Mouse (Mus musculus): ENCODE data around the gene Fndc8. TPM values are rescaled to one million over a fixed set of nuclear protein-coding genes. Genes with fewer than 3 reads are reported as not detected.
"Not testable (repeated sequence)": the region's sequence is repeated elsewhere in the genome, so short reads cannot be mapped to it uniquely, and the experiment has no call there.

The Fndc8 gene
- total and polyA plus RNA-seq, 3 experiments: 0.08 to 0.36 TPM; not detected in 1

- H3K27ac ChIP-seq (ENCODE audit: insufficient read depth, low read depth); H3K4me2 ChIP-seq (ENCODE audit: insufficient read depth, low read depth, poor library complexity, severe bottlenecking): not testable (repeated sequence)
Observed at GRCm38 (mm10) chr11:82923910-82924309, 32.0 kb downstream of the Fndc8 start.

GRCm38 (mm10) chr11:82928897-82929632, 37.1 kb downstream of the Fndc8 start:
- Histone ChIP-seq H3K4me1 (ENCODE audit: control insufficient read depth in 1 of 2, insufficient read depth in 2 of 2) (no peaks in the 10 kb centered on the region), H3K4me3 (replicated peaks in 1 of 3; ENCODE audit: low read depth in 2 of 3, low read length in 2 of 3, poor library complexity in 1 of 3) (no peak overlapping the region), H3K27ac (ENCODE audit: insufficient read depth, low read depth) (no peak overlapping the region), H3K79me2 (replicated peaks; ENCODE audit: control insufficient read depth, extremely low read depth, insufficient read depth, poor library complexity, severe bottlenecking) (no peaks in the 10 kb centered on the region), H3K27me3 (replicated peaks) (no peaks in the 10 kb centered on the region), H3K4me2 (ENCODE audit: insufficient read depth, low read depth, poor library complexity, severe bottlenecking) (no peak overlapping the region), H3K9me3 (replicated peaks; ENCODE audit: low read length) (peaks cover 40% of the 10 kb centered on the region), H3K36me3 (replicated peaks in 1 of 2; ENCODE audit: control insufficient read depth in 1 of 2, insufficient read depth in 1 of 2, low read length in 1 of 2) (no peaks in the 10 kb centered on the region), H3K9ac (ENCODE audit: insufficient read depth, low read depth) (no peak overlapping the region)
- dilution Hi-C loops (cut with MboI; ENCODE audit: extremely low pct_ligation_motif_present, extremely low pct_unique_long_range_greater_than_20kb, low sequenced_read_pairs) (no loop called here), in situ Hi-C loops (cut with MboI; ENCODE audit: low pct_ligation_motif_present, low pct_unique_long_range_greater_than_20kb, low sequenced_read_pairs) (no loop called here)
- TF ChIP-seq PAX5 (IDR thresholded peaks at IDR 0.05; ENCODE audit: low read length) (no peak), UBTF (IDR thresholded peaks at IDR 0.05; ENCODE audit: low read depth, low read length) (no peak), MXI1 (IDR thresholded peaks at IDR 0.05; ENCODE audit: low read depth, low read length) (no peak), CHD2 (IDR thresholded peaks at IDR 0.05; ENCODE audit: low read length) (no peak), MYC (IDR thresholded peaks at IDR 0.05; ENCODE audit: low read depth, low read length) (no peak), ETS1 (conservative IDR thresholded peaks at IDR 0.05; ENCODE audit: low read depth, low read length) (no peak), SIN3A (IDR thresholded peaks at IDR 0.05; ENCODE audit: low read length) (no peak), USF1 (IDR thresholded peaks at IDR 0.05; ENCODE audit: low read depth, low read length) (no peak), ZKSCAN1 (IDR thresholded peaks at IDR 0.05; ENCODE audit: borderline replicate concordance, low read depth, low read length) (no peak), HCFC1 (IDR thresholded peaks at IDR 0.05; ENCODE audit: low read depth, low read length) (no peak)
- no peak for DNase-seq (ENCODE audit: extremely low read depth)

More at GRCm38 (mm10) chr11:82923910-82924309, 32.0 kb downstream of the Fndc8 start:
- DNase-seq (ENCODE audit: extremely low read depth); dilution Hi-C loops (cut with MboI; ENCODE audit: extremely low pct_ligation_motif_present, extremely low pct_unique_long_range_greater_than_20kb, low sequenced_read_pairs); H3K36me3 ChIP-seq (replicated peaks in 1 of 2; ENCODE audit: control insufficient read depth in 1 of 2, insufficient read depth in 1 of 2, low read length in 1 of 2); H3K79me2 ChIP-seq (replicated peaks; ENCODE audit: control insufficient read depth, extremely low read depth, insufficient read depth, poor library complexity, severe bottlenecking); H3K4me3 ChIP-seq (replicated peaks in 1 of 3; ENCODE audit: low read depth in 2 of 3, low read length in 2 of 3, poor library complexity in 1 of 3); H3K9ac ChIP-seq (ENCODE audit: insufficient read depth, low read depth); H3K27me3 ChIP-seq (replicated peaks): not testable (repeated sequence)
- in situ Hi-C loops (cut with MboI; ENCODE audit: low pct_ligation_motif_present, low pct_unique_long_range_greater_than_20kb, low sequenced_read_pairs): loop anchor here (25.0 kb wide), 2 partner anchors 263 to 488 kb away; partner anchors contain the start of genes Rasl10b, Slfn3 and Slfn4
- H3K4me1 ChIP-seq (ENCODE audit: control insufficient read depth in 1 of 2, insufficient read depth in 2 of 2): peaks cover 9 to 26% of the 10 kb centered on the region in 2 experiments
- peaks cover 12% of the 10 kb centered on the region for H3K9me3 ChIP-seq (replicated peaks; ENCODE audit: low read length)

GRCm38 (mm10) chr11:82929633-82929950, 37.7 kb downstream of the Fndc8 start:
- H3K4me2 ChIP-seq (ENCODE audit: insufficient read depth, low read depth, poor library complexity, severe bottlenecking): no peak overlapping the region
- H3K9me3 ChIP-seq (replicated peaks; ENCODE audit: low read length): peaks cover 44% of the 10 kb centered on the region
- H3K4me3 ChIP-seq (replicated peaks in 1 of 3; ENCODE audit: low read depth in 2 of 3, low read length in 2 of 3, poor library complexity in 1 of 3): no peak overlapping the region
- no peak overlapping the region for H3K27ac ChIP-seq (ENCODE audit: insufficient read depth, low read depth)
- dilution Hi-C loops (cut with MboI; ENCODE audit: extremely low pct_ligation_motif_present, extremely low pct_unique_long_range_greater_than_20kb, low sequenced_read_pairs) (no loop called here), in situ Hi-C loops (cut with MboI; ENCODE audit: low pct_ligation_motif_present, low pct_unique_long_range_greater_than_20kb, low sequenced_read_pairs) (no loop called here)
- TF ChIP-seq PAX5 (IDR thresholded peaks at IDR 0.05; ENCODE audit: low read length) (no peak), TCF12 (IDR thresholded peaks at IDR 0.05; ENCODE audit: low read depth, low read length) (no peak), MEF2A (IDR thresholded peaks at IDR 0.05; ENCODE audit: borderline replicate concordance, low read depth, low read length) (no peak), KAT2A (IDR thresholded peaks at IDR 0.05; ENCODE audit: insufficient replicate concordance, low read length) (no peak), ZMIZ1 (IDR thresholded peaks at IDR 0.05; ENCODE audit: low read depth, low read length) (no peak), ELF1 (IDR thresholded peaks at IDR 0.05; ENCODE audit: low read depth, low read length) (no peak), MYC (IDR thresholded peaks at IDR 0.05; ENCODE audit: low read depth, low read length) (no peak), IRF4 (IDR thresholded peaks at IDR 0.05; ENCODE audit: low read depth, low read length) (no peak), JUN (IDR thresholded peaks at IDR 0.05; ENCODE audit: insufficient read depth, low read depth, low read length) (no peak), ZKSCAN1 (IDR thresholded peaks at IDR 0.05; ENCODE audit: borderline replicate concordance, low read depth, low read length) (no peak), TBP (conservative IDR thresholded peaks at IDR 0.05; ENCODE audit: low read depth, low read length) (no peak), EP300 (IDR thresholded peaks at IDR 0.05; ENCODE audit: low read length) (no peak)
- no peaks in the 10 kb centered on the region for H3K79me2 ChIP-seq (replicated peaks; ENCODE audit: control insufficient read depth, extremely low read depth, insufficient read depth, poor library complexity, severe bottlenecking)
- peaks cover 4% of the 10 kb centered on the region for H3K27me3 ChIP-seq (replicated peaks)
- no peaks in the 10 kb centered on the region for H3K36me3 ChIP-seq (replicated peaks in 1 of 2; ENCODE audit: control insufficient read depth in 1 of 2, insufficient read depth in 1 of 2, low read length in 1 of 2)
- no peak overlapping the region for H3K9ac ChIP-seq (ENCODE audit: insufficient read depth, low read depth)
- DNase-seq (ENCODE audit: extremely low read depth): no peak
- no peaks in the 10 kb centered on the region for H3K4me1 ChIP-seq (ENCODE audit: control insufficient read depth in 1 of 2, insufficient read depth in 2 of 2)

Data from CH12.LX (cell line).